Mouse (Mus musculus) Patski (cell line): ENCODE measurements at regions not wholly inside any gene's neighbourhood (a gene's known extent, or its start where the extent isn't known, plus 50 kb on each side); places are given as distances from the start of the nearest gene placed in this dataset.

Experiments
- ATAC-seq: fragments of 100-300 bp; one replicate; pipeline ENCODE4 v1.8.0; 2021
- CTCF ChIA-PET: fragments of 350-600 bp; sonication (Branson Sonifier 250); formaldehyde crosslinking; loops from one replicate; lab custom pipeline; 2022; ENCODE audit warnings: inconsistent platforms; lab: Charles Lee
- POLR2A ChIA-PET: fragments of 350-600 bp; sonication (Branson Sonifier 250); formaldehyde crosslinking; loops from one replicate; lab custom pipeline; 2022; ENCODE audit warnings: antibody characterized with exemption, inconsistent platforms; lab: Charles Lee
- DNase-seq: peaks from one replicate; pipeline ENCODE4 v3.0.0-alpha.2; 2011; ENCODE audit warnings: low read depth, low spot score
- H3K27me3 ChIP-seq: fragments of 371-371 bp; one replicate; pipeline ENCODE4 v1.5.1; 2021
- CTCF ChIP-seq: fragments of 100-300 bp; IDR thresholded peaks from one replicate; pipeline ENCODE4 v1.5.1; 2021
- in situ Hi-C: fragments of 300-500 bp; cut with MboI; formaldehyde crosslinking; loops from 3 replicates; pipeline ENCODE4 v1.11.1; 2018; ENCODE audit warnings: low pct_unique_long_range_greater_than_20kb, mixed read lengths

DNA sequence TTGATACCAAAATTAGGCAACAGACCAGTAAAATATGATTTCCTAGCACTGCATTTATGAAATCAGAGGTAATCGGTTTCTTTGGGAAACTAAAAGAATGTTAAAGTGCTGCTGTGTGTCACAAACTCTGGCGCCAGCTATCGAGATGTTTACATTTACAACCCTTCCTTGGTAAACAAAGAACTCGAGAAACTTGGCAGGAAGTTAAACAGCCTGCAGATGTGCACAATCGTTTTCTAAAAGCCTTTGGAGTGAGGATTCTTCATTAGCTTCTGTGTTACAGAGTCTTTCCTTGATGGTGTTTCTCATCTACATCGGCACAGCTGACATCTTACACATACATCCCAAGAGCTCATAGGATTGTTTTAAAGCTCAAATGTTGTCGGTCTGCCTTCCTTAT, 209.7 kb downstream of the Slitrk6 start:
- TF ChIP-seq CTCF = no peak
- no peak for DNase-seq
- in situ Hi-C loops = no loop called here
- ChIA-PET POLR2A (no interaction called here), CTCF (no interaction called here)
- ATAC-seq = no peak
- no peaks in the 10 kb centered on the region for H3K27me3 ChIP-seq

DNA sequence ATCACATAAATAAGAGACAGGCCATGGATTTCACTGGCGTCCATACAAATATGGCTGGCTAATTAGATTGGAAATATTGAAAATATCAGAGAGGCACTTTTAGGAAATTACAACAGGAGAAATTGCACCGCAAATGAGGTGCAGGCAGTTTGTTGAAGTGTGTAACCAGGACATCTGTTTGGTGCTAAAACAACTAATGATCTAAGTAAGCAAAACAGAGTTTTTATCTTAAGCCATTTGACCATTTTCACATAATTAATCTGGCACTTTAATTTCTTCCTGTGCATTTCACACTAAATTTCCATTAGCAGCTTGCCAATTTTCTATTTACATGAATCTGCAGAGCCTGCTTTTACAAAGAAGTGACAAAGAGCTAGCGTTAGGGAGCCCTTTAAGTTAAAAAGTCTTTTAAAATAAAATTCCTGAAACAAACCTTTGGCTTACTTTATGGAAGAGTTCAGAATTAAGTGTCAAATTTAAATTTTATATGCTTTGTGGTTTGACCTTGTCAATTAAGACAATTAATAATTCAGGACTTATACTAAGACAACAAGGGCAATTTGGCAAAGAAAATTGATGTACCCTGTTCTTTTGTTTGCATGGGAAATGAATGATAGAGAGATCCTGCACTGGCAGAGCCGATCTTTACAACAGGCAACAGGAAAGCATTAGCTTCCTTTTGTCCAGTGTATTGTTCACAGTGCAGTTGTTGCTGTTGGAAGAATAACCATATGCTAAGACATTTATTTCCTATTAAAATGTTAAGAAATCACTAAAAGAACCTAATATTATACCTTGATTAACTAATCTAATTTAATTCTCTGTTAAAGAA, 211.4 kb downstream of the Slitrk6 start:
- ATAC-seq (no peak), DNase-seq (no peak)
- ChIA-PET CTCF (no interaction called here), POLR2A (no interaction called here)
- in situ Hi-C loops = no loop called here
- no peaks in the 10 kb centered on the region for H3K27me3 ChIP-seq
- TF ChIP-seq CTCF = no peak

DNA sequence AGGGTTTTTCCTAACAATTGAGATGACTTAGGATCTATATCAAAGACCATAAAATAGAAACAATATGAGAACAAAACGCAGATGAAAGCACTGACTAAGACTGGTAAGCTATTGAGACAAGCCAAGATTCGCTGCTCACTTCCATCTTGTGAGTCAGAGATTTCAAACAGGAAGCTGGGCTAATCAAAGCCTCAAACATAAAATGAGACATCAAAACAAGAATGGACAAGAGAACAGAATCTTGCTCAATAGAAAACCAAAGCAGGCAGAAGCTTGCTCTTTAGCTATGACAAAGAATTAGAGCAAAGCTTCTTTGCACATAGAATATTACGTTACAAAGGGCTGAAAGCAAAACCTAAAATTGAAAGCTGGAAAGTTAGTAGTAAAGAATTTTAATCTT, 227.6 kb downstream of the Slitrk6 start:
- ChIA-PET POLR2A (no interaction called here), CTCF (no interaction called here)
- DNase-seq (no peak), ATAC-seq (no peak)
- H3K27me3 ChIP-seq = no peaks in the 10 kb centered on the region
- TF ChIP-seq CTCF = no peak
- in situ Hi-C loops = no loop called here

GRCm38 (mm10) chr14:110485057-110485456, 269.9 kb downstream of the Slitrk6 start:
- POLR2A ChIA-PET = no interaction called here
- no peaks in the 10 kb centered on the region for H3K27me3 ChIP-seq
- in situ Hi-C loops = no loop called here
- DNase-seq (no peak), ATAC-seq (no peak)
- no peak for TF ChIP-seq CTCF
- CTCF ChIA-PET = no interaction called here

DNA sequence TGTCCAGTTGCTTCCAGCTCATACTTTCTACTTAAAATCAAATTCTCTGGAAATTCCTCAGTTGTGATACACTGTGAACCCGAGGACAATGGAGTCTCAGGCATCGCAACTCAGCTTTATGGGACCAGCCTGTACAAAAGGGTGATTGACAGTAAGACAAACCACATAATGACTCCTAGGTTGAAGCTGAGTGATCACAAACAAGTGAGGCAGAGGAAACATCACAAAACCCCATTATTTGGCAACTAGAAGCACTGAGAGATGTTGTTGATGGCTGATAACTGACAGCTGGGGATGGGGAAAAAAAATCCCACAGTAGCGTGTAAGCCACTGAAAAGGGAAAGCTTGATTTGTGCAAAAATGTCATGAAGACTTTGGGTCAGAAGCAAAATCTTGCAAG, 282.2 kb downstream of the Slitrk6 start:
- no peak for ATAC-seq
- no peak for DNase-seq
- ChIA-PET POLR2A (no interaction called here), CTCF (no interaction called here)
- no peak for TF ChIP-seq CTCF
- H3K27me3 ChIP-seq = no peaks in the 10 kb centered on the region
- in situ Hi-C loops = no loop called here

- ChIA-PET CTCF (no interaction called here), POLR2A (no interaction called here)
- in situ Hi-C loops = no loop called here
- ATAC-seq (no peak), DNase-seq (no peak)
- H3K27me3 ChIP-seq = no peaks in the 10 kb centered on the region
- TF ChIP-seq CTCF = no peak
Measured at GRCm38 (mm10) chr14:110472176-110472575, 282.8 kb downstream of the Slitrk6 start.

- ATAC-seq (no peak), DNase-seq (no peak)
- POLR2A ChIA-PET = no interaction called here
- no peak for TF ChIP-seq CTCF
- H3K27me3 ChIP-seq = no peaks in the 10 kb centered on the region
- CTCF ChIA-PET = no interaction called here
- in situ Hi-C loops = no loop called here
Measured at GRCm38 (mm10) chr14:110470714-110471113, 284.2 kb downstream of the Slitrk6 start.

DNA sequence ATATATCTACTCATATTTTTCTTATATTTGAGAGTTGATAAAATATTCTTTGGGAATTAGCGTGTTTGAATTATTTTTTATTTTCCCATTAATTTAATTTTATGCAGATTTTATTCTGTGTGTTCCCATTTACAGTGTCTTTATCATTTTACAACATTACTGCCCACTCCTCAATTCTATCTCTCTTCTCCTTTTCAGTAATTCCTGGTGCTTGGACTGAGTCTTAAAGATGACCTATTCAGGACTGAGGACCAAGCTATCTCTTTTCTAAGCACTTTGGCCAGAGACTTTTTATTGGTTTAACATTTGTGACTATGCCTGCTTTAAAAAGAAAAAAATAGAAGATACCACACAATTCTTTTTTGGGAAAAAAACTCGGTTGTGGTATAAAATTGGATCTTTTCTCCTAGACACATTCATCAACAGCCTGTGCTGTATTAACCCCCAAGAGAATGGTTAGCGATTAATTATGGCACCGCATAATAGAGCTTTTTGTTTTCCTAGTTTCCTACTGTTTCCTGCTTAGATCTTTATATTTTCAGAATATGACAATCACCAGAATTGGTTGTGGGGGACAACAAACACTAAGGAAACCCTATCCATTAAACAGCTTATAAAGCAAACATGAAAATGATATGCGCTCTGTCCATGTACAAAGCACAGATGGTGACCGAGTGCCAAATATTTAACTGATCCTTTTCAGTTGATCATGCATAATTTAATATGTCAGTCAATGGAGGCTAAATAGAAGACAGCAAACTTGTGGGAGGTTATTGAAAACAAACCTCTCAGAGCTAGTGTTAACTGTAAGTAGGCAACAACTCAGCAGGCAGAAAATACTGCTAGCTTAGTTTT, 286.3 kb downstream of the Slitrk6 start:
- no peak for TF ChIP-seq CTCF
- DNase-seq (no peak), ATAC-seq (no peak)
- ChIA-PET CTCF (no interaction called here), POLR2A (no interaction called here)
- no peaks in the 10 kb centered on the region for H3K27me3 ChIP-seq
- in situ Hi-C loops = no loop called here
